Mouse (Mus musculus) CH12.LX (cell line): Measurements from ENCODE around the gene Endou. TPM values are rescaled to one million over a fixed set of nuclear protein-coding genes. Genes with fewer than 3 reads are reported as not detected.

Experiments used
- DNase-seq: peaks from one replicate; pipeline ENCODE4 v3.0.0-alpha.2; 2013; ENCODE audit errors: extremely low read depth
- H3K27ac ChIP-seq: 2 replicates; pipeline ENCODE4 v1.5.1; 2012; ENCODE audit warnings: low read depth, mild to moderate bottlenecking, control low read depth, moderate library complexity; ENCODE audit not compliant: insufficient read depth
- H3K27me3 ChIP-seq: replicated peaks from 2 replicates; pipeline ENCODE3; 2012; ENCODE audit warnings: inconsistent platforms
- H3K36me3 ChIP-seq, 2 experiments: replicated peaks in 1 of 2; 2 replicates each; pipeline versions ENCODE3 to v1.6.1; 2012; ENCODE audit warnings: inconsistent platforms in 1 of 2, low read length in 1 of 2, mild to moderate bottlenecking in 1 of 2, mixed read lengths in 1 of 2, moderate library complexity in 1 of 2; ENCODE audit not compliant: control insufficient read depth in 1 of 2, insufficient read depth in 1 of 2
- H3K4me1 ChIP-seq, 2 experiments: 2 replicates each; pipeline ENCODE4 v1.6.1; 2012; ENCODE audit warnings: inconsistent platforms in 1 of 2, moderate library complexity in 1 of 2; ENCODE audit not compliant: insufficient read depth in 2 of 2, control insufficient read depth in 1 of 2
- H3K4me2 ChIP-seq: 2 replicates; pipeline ENCODE4 v1.6.1; 2012; ENCODE audit warnings: low read depth, mild to moderate bottlenecking, control low read depth; ENCODE audit not compliant: poor library complexity, insufficient read depth, severe bottlenecking
- H3K4me3 ChIP-seq, 3 experiments: fragments of 150-350 bp in 1 of 3; sonication (generic) in 1 of 3; replicated peaks in 1 of 3; 2 replicates each; pipeline versions ENCODE3 to v1.5.1; 2011 to 2012; ENCODE audit warnings: low read depth in 2 of 3, low read length in 2 of 3, mild to moderate bottlenecking in 2 of 3, moderate library complexity in 2 of 3, control low read depth in 1 of 3, improper control_type of control experiment in 1 of 3, inconsistent platforms in 1 of 3, mixed read lengths in 1 of 3; ENCODE audit not compliant: poor library complexity in 1 of 3
- H3K79me2 ChIP-seq: replicated peaks from 2 replicates; pipeline ENCODE4 v1.6.1; 2012; ENCODE audit warnings: mild to moderate bottlenecking, moderate library complexity; ENCODE audit not compliant: control insufficient read depth, poor library complexity, insufficient read depth, severe bottlenecking; ENCODE audit errors: extremely low read depth
- H3K9ac ChIP-seq: 2 replicates; pipeline ENCODE4 v1.6.1; 2012; ENCODE audit warnings: low read depth, mild to moderate bottlenecking, control low read depth, moderate library complexity; ENCODE audit not compliant: insufficient read depth
- H3K9me3 ChIP-seq: replicated peaks from 2 replicates; pipeline ENCODE3; 2012; ENCODE audit warnings: low read length, inconsistent platforms, mixed read lengths
- BHLHE40 ChIP-seq: IDR thresholded peaks from 2 replicates; pipeline ENCODE4 v1.6.1; 2011; ENCODE audit warnings: mild to moderate bottlenecking, low read depth, low read length, improper control_type of control experiment
- CHD1 ChIP-seq: IDR thresholded peaks from 2 replicates; pipeline ENCODE4 v1.6.1; 2012; ENCODE audit warnings: low read depth, low read length, improper control_type of control experiment, inconsistent platforms
- CHD2 ChIP-seq: IDR thresholded peaks from 2 replicates; pipeline ENCODE4 v1.6.1; 2011; ENCODE audit warnings: low read length, improper control_type of control experiment
- CTCF ChIP-seq, 2 experiments: IDR thresholded peaks in 1 of 2; conservative IDR thresholded peaks in 1 of 2; 2 replicates each; pipeline ENCODE4 v1.5.1; 2011 to 2012; ENCODE audit warnings: low read depth in 2 of 2, low read length in 2 of 2, improper control_type of control experiment in 1 of 2, inconsistent platforms in 1 of 2, mild to moderate bottlenecking in 1 of 2, moderate library complexity in 1 of 2
- E2F4 ChIP-seq: IDR thresholded peaks from 2 replicates; pipeline ENCODE4 v1.6.1; 2011; ENCODE audit warnings: low read depth, low read length, improper control_type of control experiment; ENCODE audit not compliant: insufficient replicate concordance
- HCFC1 ChIP-seq: IDR thresholded peaks from 2 replicates; pipeline ENCODE4 v1.6.1; 2012; ENCODE audit warnings: low read depth, mild to moderate bottlenecking, inconsistent platforms, low read length, improper control_type of control experiment
- IRF4 ChIP-seq: IDR thresholded peaks from 2 replicates; pipeline ENCODE4 v1.6.1; 2014; ENCODE audit warnings: low read depth, mild to moderate bottlenecking, inconsistent platforms, low read length, improper control_type of control experiment
- JUND ChIP-seq: conservative IDR thresholded peaks from 2 replicates; pipeline ENCODE4 v1.6.1; 2011; ENCODE audit warnings: low read depth, low read length, improper control_type of control experiment
- MAFK ChIP-seq: IDR thresholded peaks from 2 replicates; pipeline ENCODE4 v1.6.1; 2011; ENCODE audit warnings: low read length, improper control_type of control experiment; ENCODE audit not compliant: insufficient replicate concordance
- MAZ ChIP-seq: IDR thresholded peaks from 2 replicates; pipeline ENCODE4 v1.6.1; 2012; ENCODE audit warnings: low read depth, mild to moderate bottlenecking, inconsistent platforms, low read length, improper control_type of control experiment, moderate library complexity
- MXI1 ChIP-seq: IDR thresholded peaks from 2 replicates; pipeline ENCODE4 v1.6.1; 2011; ENCODE audit warnings: mild to moderate bottlenecking, low read depth, low read length, improper control_type of control experiment
- MYC ChIP-seq: IDR thresholded peaks from 2 replicates; pipeline ENCODE4 v1.6.1; 2011; ENCODE audit warnings: low read depth, mild to moderate bottlenecking, improper control_type of control experiment, low read length
- PAX5 ChIP-seq: IDR thresholded peaks from 2 replicates; pipeline ENCODE4 v1.6.1; 2012; ENCODE audit warnings: low read length, inconsistent platforms, mixed read lengths
- POLR2AphosphoS2 ChIP-seq: IDR thresholded peaks from 2 replicates; pipeline ENCODE4 v1.6.1; 2011; ENCODE audit warnings: low read depth, low read length, improper control_type of control experiment
- RCOR1 ChIP-seq: conservative IDR thresholded peaks from 2 replicates; pipeline ENCODE4 v1.6.1; 2012; ENCODE audit warnings: low read depth, mild to moderate bottlenecking, inconsistent platforms, low read length, improper control_type of control experiment
- SIN3A ChIP-seq: IDR thresholded peaks from 2 replicates; pipeline ENCODE4 v1.6.1; 2012; ENCODE audit warnings: low read length, improper control_type of control experiment, inconsistent platforms
- SMC3 ChIP-seq: IDR thresholded peaks from 2 replicates; pipeline ENCODE4 v1.6.1; 2011; ENCODE audit warnings: low read depth, low read length, improper control_type of control experiment
- TCF12 ChIP-seq: IDR thresholded peaks from 2 replicates; pipeline ENCODE4 v1.6.1; 2014; ENCODE audit warnings: low read depth, mild to moderate bottlenecking, inconsistent platforms, low read length, improper control_type of control experiment
- UBTF ChIP-seq: IDR thresholded peaks from 2 replicates; pipeline ENCODE4 v1.6.1; 2012; ENCODE audit warnings: low read depth, mild to moderate bottlenecking, inconsistent platforms, low read length, improper control_type of control experiment, moderate library complexity
- USF1 ChIP-seq: IDR thresholded peaks from 2 replicates; pipeline ENCODE4 v1.6.1; 2014; ENCODE audit warnings: low read depth, mild to moderate bottlenecking, inconsistent platforms, low read length, improper control_type of control experiment
- USF2 ChIP-seq: conservative IDR thresholded peaks from 2 replicates; pipeline ENCODE4 v1.6.1; 2011; ENCODE audit warnings: low read depth, low read length, improper control_type of control experiment
- ZKSCAN1 ChIP-seq: IDR thresholded peaks from 2 replicates; pipeline ENCODE4 v1.6.1; 2012; ENCODE audit warnings: low read depth, inconsistent platforms, low read length, improper control_type of control experiment, borderline replicate concordance
- ZMIZ1 ChIP-seq: IDR thresholded peaks from 2 replicates; pipeline ENCODE4 v1.6.1; 2012; ENCODE audit warnings: low read depth, mild to moderate bottlenecking, inconsistent platforms, low read length, improper control_type of control experiment
- dilution Hi-C: fragments of 300-500 bp; cut with MboI; formaldehyde crosslinking; loops from 2 replicates; pipeline ENCODE4 v1.14.3; 2020; ENCODE audit warnings: low sequenced_read_pairs; ENCODE audit not compliant: extremely low pct_unique_long_range_greater_than_20kb, extremely low pct_ligation_motif_present
- in situ Hi-C: fragments of 300-500 bp; cut with MboI; formaldehyde crosslinking; loops from 3 replicates; pipeline ENCODE4 v1.14.3; 2019; ENCODE audit warnings: low sequenced_read_pairs, low pct_ligation_motif_present, low pct_unique_long_range_greater_than_20kb, mixed read lengths
- polyA plus RNA-seq: library from polyadenylated mRNA; unstranded; fragments of >175 nt; gene quantifications from 2 replicates; pipeline ENCODE4 v1.2.1, GENCODE M21; 2012; ENCODE audit warnings: low read depth; ENCODE audit not compliant: insufficient read length
- total RNA-seq, 2 experiments: library from RNA; depleted of rRNA; stranded (reverse); fragments of 300-350 nt in 1 of 2; fragments of >200 nt in 1 of 2; gene quantifications; 2 replicates each; pipeline ENCODE4 v1.2.3; 2012 to 2014

Gene Endou
- total and polyA plus RNA-seq, 3 experiments: 49.5 to 66.9 (median 64.0) TPM

DNA sequence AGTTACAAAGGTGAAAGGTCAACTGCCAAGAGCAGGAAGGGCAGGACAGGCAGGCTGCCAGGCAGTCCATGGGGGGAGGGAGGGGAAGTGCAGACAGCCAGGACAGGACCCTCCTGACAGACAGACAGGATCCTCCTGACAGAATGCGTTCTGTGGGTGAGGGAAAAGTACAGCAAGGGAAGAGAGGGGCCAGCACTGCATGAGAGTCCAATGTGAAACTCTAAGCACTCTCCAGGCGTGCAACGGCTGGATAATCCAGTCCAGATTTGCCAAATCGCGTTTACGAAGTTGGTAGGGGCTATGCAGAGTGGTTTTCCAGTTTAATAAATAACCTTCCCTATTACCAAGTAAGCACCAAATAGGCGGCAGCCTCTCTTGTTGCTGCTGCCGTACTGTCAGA lies 49.1 kb downstream of the Endou start:
- Histone ChIP-seq H3K27me3 (no peaks in the 10 kb centered on the region), H3K4me1 (no peaks in the 10 kb centered on the region), H3K9me3 (no peaks in the 10 kb centered on the region), H3K4me3 (no peak overlapping the region), H3K27ac (no peak overlapping the region), H3K79me2 (no peaks in the 10 kb centered on the region), H3K4me2 (no peak overlapping the region), H3K36me3 (peaks cover 78 to 96% of the 10 kb centered on the region in 2 experiments), H3K9ac (no peak overlapping the region)
- TF ChIP-seq MAZ (no peak), JUND (no peak), ZKSCAN1 (no peak), USF1 (no peak)
- no peak for DNase-seq
- dilution Hi-C loops (no loop called here), in situ Hi-C loops (no loop called here)

DNA sequence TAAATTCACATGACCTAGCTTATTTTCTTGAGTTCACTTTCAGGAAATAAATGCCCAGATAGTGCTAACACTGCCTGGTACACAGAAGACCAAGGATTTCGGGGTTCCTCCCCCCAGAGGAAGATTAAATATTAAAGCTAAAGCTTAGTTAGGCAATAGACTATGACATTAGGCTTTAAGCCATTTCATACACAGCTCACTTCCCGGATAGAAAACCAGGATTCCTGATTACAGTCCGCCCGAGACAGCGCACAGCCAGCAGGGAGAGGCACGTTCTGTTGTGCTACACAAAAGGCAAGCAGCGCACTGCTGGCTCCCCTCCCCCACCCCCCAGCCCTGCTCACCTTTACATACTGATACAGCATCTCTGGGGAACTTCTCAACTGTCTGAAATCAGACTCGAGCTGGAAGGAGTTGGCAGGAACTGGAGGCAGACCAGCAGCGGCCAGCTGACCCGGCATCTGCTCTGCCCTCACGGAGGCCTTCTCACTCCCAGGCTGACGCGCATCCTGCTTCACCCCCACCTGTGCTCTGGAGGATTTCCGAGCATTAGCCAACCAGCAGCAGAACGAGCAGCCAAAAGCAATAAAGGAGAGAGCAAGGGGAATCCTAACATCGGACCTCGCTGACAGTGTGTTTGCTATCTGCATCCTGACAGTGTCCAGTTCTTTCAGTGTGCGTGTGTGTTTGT lies 51.0 kb downstream of the Endou start:
- H3K36me3 ChIP-seq: peaks cover 73 to 94% of the 10 kb centered on the region in 2 experiments

DNA sequence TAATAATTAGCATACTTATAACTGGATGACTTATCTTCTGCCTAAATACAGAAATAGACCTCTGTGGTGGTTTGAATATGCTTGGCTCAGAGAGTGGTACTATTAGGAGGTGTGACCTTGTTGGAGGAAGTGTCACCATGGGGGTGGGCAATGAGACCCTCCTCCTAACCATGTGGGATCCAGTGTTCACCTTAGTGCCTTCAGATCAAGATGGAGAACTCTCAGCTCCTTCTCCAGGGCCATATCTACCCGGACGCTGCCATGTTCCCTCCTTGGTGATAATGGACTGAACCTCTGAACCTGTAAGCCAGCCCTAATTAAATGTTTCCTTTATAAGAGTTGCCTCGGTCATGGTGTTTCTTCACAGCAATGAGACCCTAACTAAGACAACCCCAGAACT lies 53.8 kb downstream of the Endou start:
- H3K36me3 ChIP-seq: peaks cover 74 to 91% of the 10 kb centered on the region in 2 experiments
- TF ChIP-seq E2F4 (no peak), HCFC1 (no peak), JUND (no peak), SMC3 (no peak), CHD2 (no peak), BHLHE40 (no peak), ZMIZ1 (no peak), USF2 (no peak), POLR2AphosphoS2 (no peak)
- TF ChIP-seq, all 38 proteins: peak for 0
- no peaks in the 10 kb centered on the region for H3K79me2 ChIP-seq
- in situ Hi-C loops: no loop called here
- DNase-seq: no peak
- H3K4me2 ChIP-seq: no peak overlapping the region
- H3K4me3 ChIP-seq: no peak overlapping the region
- no peaks in the 10 kb centered on the region for H3K9me3 ChIP-seq
- no peaks in the 10 kb centered on the region for H3K27me3 ChIP-seq
- H3K4me1 ChIP-seq: no peaks in the 10 kb centered on the region
- H3K27ac ChIP-seq: no peak overlapping the region
- H3K9ac ChIP-seq: no peak overlapping the region
- dilution Hi-C loops: no loop called here

More for the DNA sequence above, 51.0 kb downstream of the Endou start:
- no peaks in the 10 kb centered on the region for H3K79me2 ChIP-seq
- H3K27ac ChIP-seq: no peak overlapping the region
- no peak overlapping the region for H3K4me3 ChIP-seq
- dilution Hi-C loops: no loop called here
- H3K9ac ChIP-seq: no peak overlapping the region
- in situ Hi-C loops: no loop called here
- no peaks in the 10 kb centered on the region for H3K27me3 ChIP-seq
- TF ChIP-seq CHD2 (no peak), IRF4 (no peak), HCFC1 (no peak), BHLHE40 (no peak), TCF12 (no peak), E2F4 (no peak), MYC (no peak), CHD1 (no peak), RCOR1 (no peak), UBTF (no peak), MXI1 (no peak), PAX5 (no peak), MAFK (no peak), SIN3A (no peak), USF2 (no peak), CTCF (conservative IDR thresholded peaks at IDR 0.05 in 1 of 2, IDR thresholded peaks at IDR 0.05 in 1 of 2; ENCODE audit: low read depth in 2 of 2, low read length in 2 of 2) (no peak), ZKSCAN1 (no peak)
- no peaks in the 10 kb centered on the region for H3K9me3 ChIP-seq
- no peak for DNase-seq
- H3K4me2 ChIP-seq: no peak overlapping the region
- no peaks in the 10 kb centered on the region for H3K4me1 ChIP-seq
